8 mouse cellular contexts compared by ENCODE assay signal in the genomic region with DNA sequence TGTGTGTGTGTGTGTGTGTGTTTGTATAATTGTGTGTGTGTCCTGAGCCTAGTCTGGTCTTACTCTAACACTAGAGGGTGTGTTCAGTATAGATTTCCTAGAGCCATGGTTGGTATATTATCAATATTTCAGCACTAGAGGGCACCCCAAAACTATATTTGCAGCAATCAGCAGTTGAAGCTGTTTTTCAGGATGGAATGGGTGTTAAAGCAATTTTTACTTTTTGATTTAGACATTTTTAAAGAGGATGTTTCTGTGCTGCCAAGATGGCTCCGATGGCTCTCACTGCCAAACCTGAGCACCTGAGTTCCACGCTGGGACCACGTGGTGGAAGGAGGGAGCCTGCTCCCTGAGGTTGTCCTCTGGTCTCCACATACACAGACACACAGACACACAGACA. TPM values are rescaled to one million over a fixed set of nuclear protein-coding genes. Genes with fewer than 3 reads are reported as not detected.
DNase-seq lines count a peak whose midpoint lies in the region; ATAC-seq lines count a peak whose summit lies in the region.

No protein-coding gene starts in this region.

- no peak overlapping the region for H3K4me3 ChIP-seq in heart, embryonic 11.5 days (ENCODE audit: low read depth, low read length)

- H3K9ac ChIP-seq in heart, embryonic 11.5 days (ENCODE audit: low read depth, low read length) = no peak overlapping the region

- no peaks in the 10 kb centered on the region for H3K36me3 ChIP-seq in heart, embryonic 11.5 days (ENCODE audit: control insufficient read depth, insufficient read depth, low read length)

- intact Hi-C loops in heart, postnatal 14 days (cut with DNase I) = no loop called here
- intact Hi-C loops in left cerebral cortex, postnatal 36 days (cut with DNase I) = loop anchor here (5.0 kb wide), 1 partner anchor 783 kb away; no protein-coding TSS in a partner anchor

- 73% methylated on average over 3 of the region's 3 CpGs for WGBS in heart, embryonic 11.5 days (ENCODE audit: insufficient replicate concordance)

- no peaks in the 10 kb centered on the region for H3K4me1 ChIP-seq in heart, embryonic 11.5 days (ENCODE audit: control insufficient read depth, insufficient read depth, low read length)

- DNase-seq in heart, adult 18-20 months = peak; percentile 9 to 35
- no peak for DNase-seq in heart, postnatal 14 days
- DNase-seq in A20 (ENCODE audit: low read depth, low spot score) = peak; percentile 49
- DNase-seq in left cerebral cortex, postnatal 36 days (ENCODE audit: low spot score in 2 of 2) = peak; percentile 18 to 28
- no peak for DNase-seq in c-Kit-positive CD71-positive TER-119-positive erythroid progenitor cells, embryonic 14.5 days (ENCODE audit: low spot score)
- no peak for DNase-seq in thymus, postnatal 10 days (ENCODE audit: low spot score in 2 of 2)

- no peaks in the 10 kb centered on the region for H3K27me3 ChIP-seq in heart, embryonic 11.5 days (ENCODE audit: control insufficient read depth, insufficient read depth, low read length)

- no peak overlapping the region for H3K4me2 ChIP-seq in heart, embryonic 11.5 days

- no peak overlapping the region for H3K27ac ChIP-seq in heart, embryonic 11.5 days (ENCODE audit: low read depth, low read length)

- H3K9me3 ChIP-seq in heart, embryonic 11.5 days (replicated peaks; ENCODE audit: control insufficient read depth, low read length) = no peaks in the 10 kb centered on the region

- peak; percentile 76 for ATAC-seq in common myeloid progenitor, adult 5-6 weeks (replicated peaks; ENCODE audit: low read depth, poor library complexity, severe bottlenecking)
- ATAC-seq in heart, embryonic 11.5 days (replicated peaks; ENCODE audit: insufficient number of reproducible peaks, low FRiP score, low TSS enrichment) = no peak

RNA-seq across cellular contexts. Expression of gene Pogk, which starts 19.4 kb away (rescaled TPM):
- 10 to 100 TPM; 13.8 to 14.1 TPM for total RNA-seq in heart, adult 18-20 months (2021)
- total RNA-seq in heart, postnatal 14 days (2021) = 10 to 100 TPM; 13.9 to 15.6 TPM
- 12.7 and 13.1 TPM in 2 replicates for total RNA-seq in common myeloid progenitor, adult 5-6 weeks (2017)
- 10 to 100 TPM; 33.9 to 36.7 TPM for total RNA-seq in left cerebral cortex, postnatal 36 days (2021)
- 13.0 and 15.4 TPM in 2 replicates for polyA plus RNA-seq in heart, embryonic 11.5 days (2014; fragmentation: Nextera tagmentation; extraction: Ambion mirVana)

RNA-seq across cellular contexts. Expression of gene Tada1, which starts 50.2 kb away (rescaled TPM):
- total RNA-seq in heart, adult 18-20 months (2021) = 1 to 10 TPM; 8.5 to 8.8 TPM
- 10 to 100 TPM; 11.8 TPM for total RNA-seq in heart, postnatal 14 days (2021)
- 32.1 and 43.2 TPM in 2 replicates for total RNA-seq in common myeloid progenitor, adult 5-6 weeks (2017)
- 10 to 100 TPM; 30.6 to 36.6 TPM for total RNA-seq in left cerebral cortex, postnatal 36 days (2021)
- polyA plus RNA-seq in heart, embryonic 11.5 days (2014; fragmentation: Nextera tagmentation; extraction: Ambion mirVana) = 36.0 and 37.6 TPM in 2 replicates

Comparison
In these comparisons a context has a peak if more than half of its experiments do, and no peak if none do; other contexts are left out.
1. DNase-seq: peak in heart, adult 18-20 months (2 of 2), A20 (single experiment) and left cerebral cortex, postnatal 36 days (2 of 2); none in heart, postnatal 14 days (0 of 2), c-Kit-positive CD71-positive TER-119-positive erythroid progenitor cells, embryonic 14.5 days (single experiment) and thymus, postnatal 10 days (0 of 2).